Mouse (Mus musculus) lung, postnatal 0 days (tissue): Measurements from ENCODE around the gene Hivep2. TPM values are rescaled to one million over a fixed set of nuclear protein-coding genes. Genes with fewer than 3 reads are reported as not detected.

ENCODE experiments used
- ATAC-seq: fragments of 200-750 bp; cut with Nextera tagmentation; 2 replicates; pipeline ENCODE4 v1.8.0; 2017; ENCODE audit warnings: moderate library complexity
- DNase-seq: peaks from one replicate; pipeline ENCODE4 v3.0.0-alpha.2; 2016; ENCODE audit warnings: low spot score
- H3K27ac ChIP-seq: fragments of 300-500 bp; sonication (generic); 2 replicates; pipeline ENCODE4 v1.5.1; 2014; ENCODE audit warnings: antibody characterized with exemption, mild to moderate bottlenecking, low read length, mixed read lengths
- H3K27me3 ChIP-seq: fragments of 300-500 bp; sonication (generic); replicated peaks from 2 replicates; pipeline ENCODE4 v1.6.1; 2014; ENCODE audit warnings: low read length, mixed read lengths; ENCODE audit not compliant: insufficient read depth
- H3K36me3 ChIP-seq: fragments of 300-500 bp; sonication (generic); 2 replicates; pipeline ENCODE4 v1.6.1; 2014; ENCODE audit warnings: low read length, mixed read lengths; ENCODE audit not compliant: insufficient read depth
- H3K4me1 ChIP-seq: fragments of 300-500 bp; sonication (generic); 2 replicates; pipeline ENCODE4 v1.6.1; 2014; ENCODE audit warnings: antibody characterized with exemption, low read depth, low read length, mixed read lengths; ENCODE audit not compliant: insufficient read depth
- H3K4me2 ChIP-seq: fragments of 300-500 bp; sonication (generic); replicated peaks from 2 replicates; pipeline ENCODE4 v1.6.1; 2014; ENCODE audit warnings: low read depth, mild to moderate bottlenecking, low read length, moderate library complexity, mixed read lengths
- H3K4me3 ChIP-seq: fragments of 300-500 bp; sonication (generic); 2 replicates; pipeline ENCODE4 v1.5.1; 2014; ENCODE audit warnings: low read depth, low read length
- H3K9ac ChIP-seq: fragments of 300-500 bp; sonication (generic); replicated peaks from 2 replicates; pipeline ENCODE4 v1.6.1; 2014; ENCODE audit warnings: low read depth, mild to moderate bottlenecking
- H3K9me3 ChIP-seq: fragments of 300-500 bp; sonication (generic); 2 replicates; pipeline ENCODE4 v1.6.1; 2016; ENCODE audit warnings: low read length, mixed read lengths
- CTCF ChIP-seq: IDR thresholded peaks from 2 replicates; pipeline ENCODE4 v1.5.1; 2016; ENCODE audit warnings: antibody characterized with exemption, mild to moderate bottlenecking
- EP300 ChIP-seq: IDR thresholded peaks from 2 replicates; pipeline ENCODE4 v1.6.1; 2016; ENCODE audit warnings: antibody characterized with exemption, mild to moderate bottlenecking, control low read depth
- WGBS: fragments of 180-500 bp; shearing (Covaris S2); extraction: QIAGEN DNeasy Blood & Tissue Kit; methylation state at CpG from one replicate; pipeline ENCODE4 v1.1.7; 2014; 5-methylcytosine and 5-hydroxymethylcytosine counted together
- polyA plus RNA-seq: library from polyadenylated mRNA; unstranded; fragments of >200 nt; fragmentation: Nextera tagmentation; extraction: Ambion mirVana; gene quantifications from 2 replicates; pipeline ENCODE4 v1.2.1, GENCODE M21; 2015

The Hivep2 gene
- polyA plus RNA-seq, 1 experiment from 2014 or later: 4.5 TPM

DNA sequence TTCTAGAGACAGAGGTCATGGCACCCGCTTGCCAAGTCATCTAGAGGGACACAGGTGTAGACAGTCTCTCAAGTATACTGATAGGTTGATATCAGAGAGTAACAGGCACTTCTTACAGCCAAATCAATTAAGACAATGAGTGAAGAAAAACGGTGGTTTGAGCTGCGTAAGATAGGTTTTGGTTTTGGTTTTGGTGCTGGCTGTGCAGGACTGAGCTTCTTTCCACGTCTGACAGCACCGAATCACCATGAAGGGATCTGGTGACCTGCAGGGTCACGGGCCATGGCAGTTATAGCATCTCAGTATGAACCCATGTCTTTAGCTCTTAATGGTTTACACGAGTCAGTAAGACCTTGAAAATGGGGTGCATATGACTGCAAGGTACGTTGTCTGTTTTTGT, 84.7 kb downstream of the Hivep2 start:
- no peak overlapping the region for H3K4me2 ChIP-seq
- DNase-seq (no peak), ATAC-seq (no peak)
- TF ChIP-seq EP300: no peak
- no peak for TF ChIP-seq CTCF
- 88% methylated on average over 8 of the region's 8 CpGs for WGBS
- no peak overlapping the region for H3K9ac ChIP-seq
- H3K27ac ChIP-seq: no peak overlapping the region
- H3K36me3 ChIP-seq: no peaks in the 10 kb centered on the region
- peaks cover 21% of the 10 kb centered on the region; the same call in 1 of the 2 replicates for H3K4me1 ChIP-seq
- H3K9me3 ChIP-seq: no peaks in the 10 kb centered on the region
- H3K4me3 ChIP-seq: no peak overlapping the region
- H3K27me3 ChIP-seq: no peaks in the 10 kb centered on the region

DNA sequence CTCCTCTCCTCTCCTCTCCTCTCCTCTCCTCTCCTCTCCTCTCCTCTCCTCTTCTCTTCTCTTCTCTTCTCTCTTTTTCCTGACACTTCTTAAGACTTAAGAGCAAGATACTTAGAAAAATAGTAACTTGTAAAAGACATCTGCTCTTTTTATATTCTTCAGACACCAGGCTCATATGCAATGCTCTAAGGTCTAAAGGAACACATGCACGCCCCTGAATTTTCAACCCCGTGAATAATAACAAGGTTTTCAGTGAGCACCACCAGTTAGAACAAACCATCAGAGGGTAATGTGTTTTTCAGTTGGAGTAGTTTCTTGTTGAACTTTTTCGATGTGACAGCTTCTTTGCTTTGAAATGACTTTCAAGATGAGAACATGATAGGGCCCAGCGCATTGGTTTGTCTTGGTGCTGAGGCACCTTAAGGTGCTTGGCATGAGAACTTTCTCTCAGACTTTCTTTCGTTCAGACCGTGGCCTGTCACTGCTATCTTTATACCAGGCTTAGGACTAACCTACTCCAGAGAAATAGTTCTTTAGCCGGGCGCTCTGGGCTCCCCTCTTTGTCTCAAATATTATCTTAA, 86.3 kb downstream of the Hivep2 start:
- no peak overlapping the region for H3K4me2 ChIP-seq
- H3K27ac ChIP-seq: no peak overlapping the region
- H3K36me3 ChIP-seq: no peaks in the 10 kb centered on the region
- no peak overlapping the region for H3K9ac ChIP-seq
- DNase-seq (no peak), ATAC-seq (no peak)
- H3K27me3 ChIP-seq: no peaks in the 10 kb centered on the region
- peaks cover 27% of the 10 kb centered on the region; the same call in 1 of the 2 replicates for H3K4me1 ChIP-seq
- WGBS: 89% methylated on average over 8 of the region's 8 CpGs
- TF ChIP-seq CTCF (no peak), EP300 (no peak)
- H3K4me3 ChIP-seq: no peak overlapping the region
- no peaks in the 10 kb centered on the region for H3K9me3 ChIP-seq

DNA sequence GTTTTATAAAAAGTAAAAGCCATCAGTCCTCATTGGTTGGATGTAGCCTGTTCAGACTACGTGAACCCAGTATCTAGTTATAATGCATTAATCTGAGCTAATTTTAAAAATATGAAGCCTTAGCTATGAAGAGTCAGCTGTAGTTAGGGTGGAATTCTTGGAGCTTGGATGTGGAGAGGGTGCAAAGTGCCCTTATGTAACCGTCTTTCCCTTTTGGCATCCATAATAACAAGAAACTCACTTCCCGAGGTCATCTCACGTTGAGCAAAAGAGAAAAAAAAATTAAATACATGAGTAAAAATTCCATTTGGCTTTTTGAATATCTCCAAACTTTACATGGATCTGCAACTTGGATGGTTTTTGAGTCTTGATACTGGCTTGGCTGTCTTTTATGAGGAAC, 89.0 kb downstream of the Hivep2 start:
- 67% methylated on average over 4 of the region's 4 CpGs for WGBS
- Histone ChIP-seq H3K27me3 (no peaks in the 10 kb centered on the region), H3K4me1 (peaks cover 14% of the 10 kb centered on the region; the same call in 1 of the 2 replicates), H3K9ac (no peak overlapping the region), H3K9me3 (no peaks in the 10 kb centered on the region), H3K4me3 (no peak overlapping the region), H3K27ac (no peak overlapping the region), H3K36me3 (no peaks in the 10 kb centered on the region), H3K4me2 (no peak overlapping the region)
- TF ChIP-seq CTCF (no peak), EP300 (no peak)
- DNase-seq (no peak), ATAC-seq (no peak)

- no peak overlapping the region for H3K9ac ChIP-seq
- H3K36me3 ChIP-seq: no peaks in the 10 kb centered on the region
- peak overlapping the region; percentile 7; the same call in 1 of the 2 replicates for H3K27ac ChIP-seq
- no peak for TF ChIP-seq EP300
- DNase-seq: peak; percentile 50
- no peak overlapping the region for H3K4me2 ChIP-seq
- no peaks in the 10 kb centered on the region for H3K27me3 ChIP-seq
- no peaks in the 10 kb centered on the region for H3K9me3 ChIP-seq
- H3K4me1 ChIP-seq: peaks cover 14% of the 10 kb centered on the region; the same call in 1 of the 2 replicates
- 18% methylated on average over 9 of the region's 9 CpGs for WGBS
- ATAC-seq: peak; percentile 53
- no peak overlapping the region for H3K4me3 ChIP-seq
Measured at GRCm38 (mm10) chr10:14055533-14055981, 89.7 kb downstream of the Hivep2 start.

- DNase-seq (no peak), ATAC-seq (no peak)
- H3K9me3 ChIP-seq: no peaks in the 10 kb centered on the region
- 79% methylated on average over 4 of the region's 4 CpGs for WGBS
- no peak overlapping the region for H3K4me3 ChIP-seq
- peaks cover 14% of the 10 kb centered on the region; the same call in 1 of the 2 replicates for H3K4me1 ChIP-seq
- no peak overlapping the region for H3K4me2 ChIP-seq
- no peaks in the 10 kb centered on the region for H3K27me3 ChIP-seq
- no peaks in the 10 kb centered on the region for H3K36me3 ChIP-seq
- no peak for TF ChIP-seq CTCF
- no peak overlapping the region for H3K27ac ChIP-seq
- no peak overlapping the region for H3K9ac ChIP-seq
Measured at GRCm38 (mm10) chr10:14056057-14056456, 90.2 kb downstream of the Hivep2 start.

DNA sequence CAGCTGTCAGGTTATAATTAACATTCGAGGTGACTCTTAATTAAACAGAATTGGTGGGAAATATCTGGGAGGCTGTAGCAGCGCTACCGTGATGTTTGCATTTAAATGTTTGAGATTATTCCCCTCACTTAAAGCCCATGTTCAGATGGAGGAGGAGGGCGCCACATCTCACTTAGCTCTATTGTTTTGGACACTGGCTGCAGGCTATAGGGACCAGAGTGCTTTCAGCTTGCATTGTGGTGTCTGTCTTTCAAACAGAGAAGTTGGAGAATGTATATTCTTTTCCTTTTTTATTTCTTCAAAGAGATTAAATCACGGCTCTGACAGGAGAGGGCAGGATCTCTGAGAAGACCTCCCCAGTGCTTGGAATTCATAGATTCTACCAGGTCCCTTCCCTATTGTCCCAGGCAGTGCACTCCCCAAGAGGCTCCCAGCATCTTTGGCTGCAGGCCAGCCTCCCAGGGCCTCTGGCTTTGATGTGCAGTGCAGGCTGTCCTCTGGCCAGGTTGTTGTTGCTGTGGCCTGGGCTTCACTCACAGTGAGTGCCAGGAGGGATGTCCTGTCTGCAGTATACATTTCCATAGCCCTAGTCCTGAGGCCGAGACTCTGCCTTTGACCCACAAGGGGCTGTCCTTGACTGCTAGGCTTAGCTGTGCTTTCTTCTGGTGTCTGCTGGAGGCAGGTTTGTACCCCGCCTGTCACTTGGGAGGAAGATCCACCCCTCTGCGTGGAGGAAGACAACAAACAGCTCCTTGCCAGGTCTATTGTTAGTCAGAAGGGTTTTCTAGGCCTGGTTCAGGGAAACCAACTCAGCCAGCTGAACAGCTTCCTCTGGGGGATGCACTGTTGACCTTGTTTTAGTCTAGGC, 90.9 kb downstream of the Hivep2 start:
- TF ChIP-seq CTCF (peak; percentile 20; the same call in 1 of the 2 replicates), EP300 (no peak)
- Histone ChIP-seq H3K27ac (no peak overlapping the region), H3K4me3 (no peak overlapping the region), H3K27me3 (no peaks in the 10 kb centered on the region), H3K4me2 (no peak overlapping the region), H3K9ac (no peak overlapping the region), H3K9me3 (no peaks in the 10 kb centered on the region), H3K36me3 (no peaks in the 10 kb centered on the region), H3K4me1 (peaks cover 14% of the 10 kb centered on the region; the same call in 1 of the 2 replicates)
- peak; percentile 72 for ATAC-seq
- 46% methylated on average over 8 of the region's 8 CpGs for WGBS
- peak; percentile 45 for DNase-seq
